Mouse (Mus musculus): ENCODE results near the gene Cdc34b. TPM values are rescaled to one million over a fixed set of nuclear protein-coding genes. Genes with fewer than 3 reads are reported as not detected.

Gene Cdc34b
- polyA plus RNA-seq, 1 experiment: 0.11 TPM

- H3K36me3 ChIP-seq (ENCODE audit: control insufficient read depth, insufficient read depth): no peaks in the 10 kb centered on the region
- no peak overlapping the region for H3ac ChIP-seq (ENCODE audit: control insufficient read depth, insufficient read length)
- TF ChIP-seq CEBPB (IDR thresholded peaks at IDR 0.05; ENCODE audit: insufficient read depth, poor library complexity, severe bottlenecking) (no peak), TCF12 (IDR thresholded peaks at IDR 0.05; ENCODE audit: insufficient read depth, poor library complexity, severe bottlenecking) (no peak), E2F4 (IDR thresholded peaks at IDR 0.05; ENCODE audit: insufficient read depth) (no peak), USF1 (IDR thresholded peaks at IDR 0.05; ENCODE audit: low read depth) (no peak), TCF3 (IDR thresholded peaks at IDR 0.05; ENCODE audit: insufficient read length, low read depth) (no peak), MYOD1 (IDR thresholded peaks at IDR 0.05; ENCODE audit: control insufficient read depth in 1 of 3, insufficient read length in 2 of 3, low read depth in 2 of 3) (no peak), MAX (IDR thresholded peaks at IDR 0.05; ENCODE audit: low read depth) (no peak)
These were observed 43.7 kb downstream of the Cdc34b start for GRCm38 (mm10) chr11:94785247-94785646.

DNA sequence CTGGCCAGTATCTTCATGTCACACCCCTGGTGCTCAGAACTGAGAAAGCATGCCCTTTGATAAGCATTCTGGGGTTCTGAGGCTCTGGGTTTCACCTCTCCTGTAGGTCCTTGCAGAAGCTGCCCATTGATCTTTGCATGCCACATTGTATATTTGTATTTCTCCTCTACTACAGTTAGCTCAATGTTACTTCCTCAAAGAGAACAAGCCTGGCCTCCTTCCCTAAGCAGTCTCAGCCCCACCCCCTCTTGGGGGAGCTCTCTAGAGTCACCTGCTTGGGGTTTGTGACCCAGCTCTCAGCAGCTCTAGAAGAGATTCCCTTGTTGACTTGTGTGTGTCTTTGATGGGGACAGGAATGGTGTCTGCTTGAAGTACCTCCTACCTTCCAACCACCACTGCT, 50.1 kb downstream of the Cdc34b start:
- H3K27me3 ChIP-seq (ENCODE audit: control insufficient read depth, insufficient read depth, insufficient read length): no peaks in the 10 kb centered on the region
- no peaks in the 10 kb centered on the region for H3K36me3 ChIP-seq (ENCODE audit: control insufficient read depth, insufficient read depth)
- H3ac ChIP-seq (ENCODE audit: control insufficient read depth, insufficient read length): no peak overlapping the region
- H3K79me2 ChIP-seq (ENCODE audit: control insufficient read depth, insufficient read depth): no peaks in the 10 kb centered on the region
- no peak overlapping the region for H3K4me2 ChIP-seq (ENCODE audit: low read depth)
- H3K4me3 ChIP-seq: no peak overlapping the region
- TF ChIP-seq REST (IDR thresholded peaks at IDR 0.05; ENCODE audit: insufficient read depth, insufficient read length) (no peak), SRF (IDR thresholded peaks at IDR 0.05; ENCODE audit: control insufficient read depth, insufficient read length, low read depth) (no peak), POLR2A (IDR thresholded peaks at IDR 0.05; ENCODE audit: insufficient read length, low read depth) (no peak), E2F4 (IDR thresholded peaks at IDR 0.05; ENCODE audit: insufficient read depth) (no peak), POLR2AphosphoS2 (IDR thresholded peaks at IDR 0.05; ENCODE audit: insufficient read length, low read depth) (no peak), TCF12 (IDR thresholded peaks at IDR 0.05; ENCODE audit: insufficient read depth, poor library complexity, severe bottlenecking) (no peak), MYOD1 (IDR thresholded peaks at IDR 0.05; ENCODE audit: control insufficient read depth in 1 of 3, insufficient read length in 2 of 3, low read depth in 2 of 3) (no peak), TCF3 (IDR thresholded peaks at IDR 0.05; ENCODE audit: insufficient read length, low read depth) (no peak)

More at GRCm38 (mm10) chr11:94785247-94785646, 43.7 kb downstream of the Cdc34b start:
- H3K27me3 ChIP-seq (ENCODE audit: control insufficient read depth, insufficient read depth, insufficient read length): no peaks in the 10 kb centered on the region
- H3K4me2 ChIP-seq (ENCODE audit: low read depth): no peak overlapping the region
- H3K79me2 ChIP-seq (ENCODE audit: control insufficient read depth, insufficient read depth): no peaks in the 10 kb centered on the region
- no peak overlapping the region for H3K4me3 ChIP-seq

Other genes starting within 250 kb of the Cdc34b start
- 0.05 TPM for gene Epn3, start 241.8 kb upstream of the Cdc34b start, polyA plus RNA-seq (2012; fragmentation: generic; extraction: Trizol)
- 0.02 TPM for gene Mycbpap, start 220.0 kb upstream of the Cdc34b start, polyA plus RNA-seq (2012; fragmentation: generic; extraction: Trizol)
- 3.7 TPM for gene Rsad1, start 192.5 kb upstream of the Cdc34b start, polyA plus RNA-seq (2012; fragmentation: generic; extraction: Trizol)
- gene Chad, start 176.7 kb upstream of the Cdc34b start, polyA plus RNA-seq (2012; fragmentation: generic; extraction: Trizol): 0.10 TPM
- 5.8 TPM for gene Acsf2, start 139.9 kb upstream of the Cdc34b start, polyA plus RNA-seq (2012; fragmentation: generic; extraction: Trizol)
- 208 TPM for gene Lrrc59, start 112.0 kb upstream of the Cdc34b start, polyA plus RNA-seq (2012; fragmentation: generic; extraction: Trizol)
- 59.9 TPM for gene Mrpl27, start 88.0 kb upstream of the Cdc34b start, polyA plus RNA-seq (2012; fragmentation: generic; extraction: Trizol)
- gene Eme1, start 87.8 kb upstream of the Cdc34b start, polyA plus RNA-seq (2012; fragmentation: generic; extraction: Trizol): 2.7 TPM
- gene Xylt2, start 64.3 kb upstream of the Cdc34b start, polyA plus RNA-seq (2012; fragmentation: generic; extraction: Trizol): 14.8 TPM
- not detected for gene Gm11541, start 37.3 kb upstream of the Cdc34b start, polyA plus RNA-seq (2012; fragmentation: generic; extraction: Trizol)
- not detected for gene Tmem92, start 40.9 kb downstream of the Cdc34b start, polyA plus RNA-seq (2012; fragmentation: generic; extraction: Trizol)
- 206 TPM for gene Col1a1, start 194.4 kb downstream of the Cdc34b start, polyA plus RNA-seq (2012; fragmentation: generic; extraction: Trizol)
- gene Hils1, start 225.8 kb downstream of the Cdc34b start, polyA plus RNA-seq (2012; fragmentation: generic; extraction: Trizol): 0.37 TPM
- gene Sgca, start 234.5 kb downstream of the Cdc34b start, polyA plus RNA-seq (2012; fragmentation: generic; extraction: Trizol): 303 TPM
- gene Ppp1r9b, start 249.3 kb downstream of the Cdc34b start, polyA plus RNA-seq (2012; fragmentation: generic; extraction: Trizol): 42.4 TPM